Mouse (Mus musculus) midbrain, embryonic 14.5 days (tissue): ENCODE results near the gene Rcn2. TPM values are rescaled to one million over a fixed set of nuclear protein-coding genes. Genes with fewer than 3 reads are reported as not detected.

Experiments
- ATAC-seq: fragments of 200-750 bp; cut with Nextera tagmentation; 2 replicates; pipeline ENCODE4 v1.8.0; 2017; ENCODE audit warnings: moderate number of reproducible peaks, moderate library complexity; ENCODE audit not compliant: low FRiP score, low TSS enrichment
- DNase-seq: peaks from one replicate; pipeline ENCODE4 v3.0.0-alpha.2; 2015
- H3K27ac ChIP-seq: fragments of 300-500 bp; sonication (generic); replicated peaks from 2 replicates; pipeline ENCODE4 v1.5.1; 2014; ENCODE audit warnings: mild to moderate bottlenecking, low read depth, low read length, moderate library complexity
- H3K27me3 ChIP-seq: fragments of 300-500 bp; sonication (generic); 2 replicates; pipeline ENCODE4 v1.6.1; 2014; ENCODE audit warnings: low read length, control low read depth, mixed read lengths; ENCODE audit not compliant: control insufficient read depth, insufficient read depth
- H3K36me3 ChIP-seq: fragments of 300-500 bp; sonication (generic); 2 replicates; pipeline ENCODE4 v1.6.1; 2014; ENCODE audit warnings: low read length, control low read depth; ENCODE audit not compliant: control insufficient read depth, insufficient read depth
- H3K4me1 ChIP-seq: fragments of 300-500 bp; sonication (generic); 2 replicates; pipeline ENCODE4 v1.6.1; 2014; ENCODE audit warnings: mild to moderate bottlenecking, antibody characterized with exemption, low read length, control low read depth; ENCODE audit not compliant: control insufficient read depth, insufficient read depth
- H3K4me2 ChIP-seq: fragments of 300-500 bp; sonication (generic); 2 replicates; pipeline ENCODE4 v1.6.1; 2014; ENCODE audit warnings: mild to moderate bottlenecking, low read length, moderate library complexity
- H3K4me3 ChIP-seq: fragments of 300-500 bp; sonication (generic); replicated peaks from 2 replicates; pipeline ENCODE4 v1.5.1; 2014; ENCODE audit warnings: low read depth, low read length
- H3K9ac ChIP-seq: fragments of 300-500 bp; sonication (generic); replicated peaks from 2 replicates; pipeline ENCODE4 v1.6.1; 2014; ENCODE audit warnings: mild to moderate bottlenecking, low read length, moderate library complexity
- H3K9me3 ChIP-seq: fragments of 300-500 bp; sonication (generic); 2 replicates; pipeline ENCODE4 v1.6.1; 2016; ENCODE audit warnings: low read length, control low read depth, mixed read lengths; ENCODE audit not compliant: control insufficient read depth
- WGBS: fragments of 180-500 bp; shearing (Covaris S2); extraction: QIAGEN DNeasy Blood & Tissue Kit; methylation state at CpG from one replicate; pipeline ENCODE4 v1.1.7; 2014; 5-methylcytosine and 5-hydroxymethylcytosine counted together
- polyA plus RNA-seq: library from polyadenylated mRNA; unstranded; fragments of >200 nt; fragmentation: Nextera tagmentation; extraction: Ambion mirVana; gene quantifications from 2 replicates; pipeline ENCODE4 v1.2.1, GENCODE M21; 2014

Rcn2 gene
- polyA plus RNA-seq, 1 experiment from 2014 or later, result 344 TPM

DNA sequence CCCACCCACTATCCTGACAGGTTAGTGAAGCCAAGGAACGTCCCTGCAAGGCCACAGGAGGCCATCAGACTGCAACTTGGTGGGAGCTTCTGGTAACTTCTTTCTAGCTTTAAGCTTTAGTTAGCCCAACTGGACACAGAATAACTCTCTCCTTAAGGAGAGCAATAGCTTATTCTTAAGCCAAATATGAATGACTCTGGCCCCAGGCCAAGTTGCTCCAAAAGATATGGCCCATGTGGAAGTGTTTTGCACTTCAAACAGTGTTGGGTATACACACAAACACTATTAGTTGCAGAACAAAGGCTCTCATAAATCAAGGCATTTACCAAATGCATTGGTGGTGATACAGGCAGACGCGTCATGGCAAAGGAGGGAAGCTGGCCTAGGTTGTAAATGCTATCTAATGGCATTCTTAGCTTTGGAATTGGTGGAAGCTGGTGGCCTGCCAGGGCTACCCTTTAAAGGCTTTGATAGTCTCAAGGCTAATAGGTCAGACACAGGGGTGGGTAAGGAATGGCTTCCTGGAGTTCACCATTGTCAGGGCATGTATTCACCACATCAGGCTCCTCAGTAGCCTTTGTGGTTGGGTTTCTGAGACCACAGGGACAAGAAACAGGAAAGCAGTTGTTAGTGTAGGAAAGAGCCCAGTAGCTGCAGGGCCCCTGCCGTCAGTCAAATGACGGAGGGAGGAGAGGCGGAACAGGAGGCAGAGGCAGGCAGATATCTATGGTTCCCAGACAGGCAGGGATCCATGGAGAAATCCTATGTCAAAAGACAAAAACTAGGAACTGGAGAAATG is 64.8 kb downstream of the Rcn2 start:
- ATAC-seq, result no peak

DNA sequence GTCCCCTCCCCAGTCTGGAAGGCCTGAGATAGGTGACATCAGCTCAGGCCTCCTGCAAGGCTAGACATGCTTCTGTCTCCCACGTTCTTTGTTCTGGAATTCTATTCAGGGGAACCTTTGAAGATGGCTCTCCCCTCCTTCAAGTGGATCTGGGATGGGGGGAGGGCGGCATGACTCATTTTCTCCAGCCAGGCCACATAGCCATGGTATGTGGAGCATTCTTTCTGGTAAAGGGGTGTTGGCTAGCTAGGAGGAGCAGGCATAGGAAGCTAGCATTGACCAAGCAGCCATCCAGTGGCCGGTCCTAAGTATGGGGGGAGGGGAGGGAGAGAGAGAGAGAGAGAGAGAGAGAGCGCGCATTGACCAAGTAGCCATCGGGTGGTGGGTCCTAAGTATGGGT is 65.9 kb downstream of the Rcn2 start:
- no peaks in the 10 kb centered on the region for H3K4me1 ChIP-seq
- 74% methylated on average over 6 of the region's 6 CpGs for WGBS
- ATAC-seq, result no peak

More for the DNA sequence above, 64.8 kb downstream of the Rcn2 start:
- no peaks in the 10 kb centered on the region for H3K27me3 ChIP-seq
- no peak overlapping the region for H3K27ac ChIP-seq
- H3K4me1 ChIP-seq, result no peaks in the 10 kb centered on the region
- no peak overlapping the region for H3K4me3 ChIP-seq
- 73% methylated on average over 6 of the region's 6 CpGs for WGBS
- H3K9ac ChIP-seq, result no peak overlapping the region
- no peak for DNase-seq
- no peaks in the 10 kb centered on the region for H3K36me3 ChIP-seq
- no peaks in the 10 kb centered on the region for H3K9me3 ChIP-seq
- H3K4me2 ChIP-seq, result no peak overlapping the region

DNA sequence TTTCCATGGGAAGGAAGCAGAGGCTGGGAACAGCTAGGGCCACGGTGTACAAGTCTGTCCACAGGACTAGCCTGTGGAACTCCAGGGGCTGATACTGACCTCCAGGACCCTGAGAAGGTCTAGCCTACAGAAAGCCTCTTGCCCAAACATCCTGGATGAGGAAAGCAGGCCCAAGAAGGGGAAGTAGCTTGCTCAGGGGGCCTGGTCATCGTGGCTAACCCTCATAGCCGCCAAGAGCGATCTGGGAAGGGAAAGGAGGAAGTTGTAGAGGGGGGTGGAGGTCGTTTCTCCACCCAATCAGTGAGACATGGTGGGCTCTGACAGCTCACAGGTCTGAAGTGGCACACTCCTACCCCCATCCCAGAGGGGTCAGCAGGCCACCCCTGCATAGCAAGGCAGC is 66.5 kb downstream of the Rcn2 start:
- ATAC-seq, result no peak
- no peaks in the 10 kb centered on the region for H3K27me3 ChIP-seq
- H3K9me3 ChIP-seq, result no peaks in the 10 kb centered on the region
- no peak overlapping the region for H3K9ac ChIP-seq
- H3K4me1 ChIP-seq, result no peaks in the 10 kb centered on the region
- H3K4me2 ChIP-seq, result no peak overlapping the region
- 88% methylated on average over 5 of the region's 5 CpGs for WGBS
- no peaks in the 10 kb centered on the region for H3K36me3 ChIP-seq
- H3K4me3 ChIP-seq, result no peak overlapping the region
- H3K27ac ChIP-seq, result no peak overlapping the region
- DNase-seq, result no peak

More for the DNA sequence above, 65.9 kb downstream of the Rcn2 start:
- Histone ChIP-seq H3K9ac (no peak overlapping the region), H3K4me2 (no peak overlapping the region), H3K36me3 (no peaks in the 10 kb centered on the region), H3K27ac (no peak overlapping the region), H3K9me3 (no peaks in the 10 kb centered on the region), H3K4me3 (no peak overlapping the region), H3K27me3 (no peaks in the 10 kb centered on the region)
- DNase-seq, result no peak

Other genes with a start within 250 kb of the Rcn2 start
- gene Scaper, start 103.7 kb upstream of the Rcn2 start, polyA plus RNA-seq, result 37.4 and 48.9 TPM in 2 replicates
- gene 4930563M21Rik, start 31.3 kb upstream of the Rcn2 start, polyA plus RNA-seq, result not detected in 2 replicates
- gene Pstpip1, start 48.1 kb downstream of the Rcn2 start, polyA plus RNA-seq, result 0.24 and 1.0 TPM in 2 replicates
- gene Tspan3, start 123.6 kb downstream of the Rcn2 start, polyA plus RNA-seq, result 555 and 629 TPM in 2 replicates